Mouse (Mus musculus): Measurements from ENCODE around the gene Dusp15. TPM values are rescaled to one million over a fixed set of nuclear protein-coding genes. Genes with fewer than 3 reads are reported as not detected.

Dusp15 gene
- polyA plus RNA-seq, 1 experiment from 2014 or later = 0.04 TPM

Other genes with a start within 250 kb of the Dusp15 start
- gene Id1, start 215.4 kb downstream of the Dusp15 start, polyA plus RNA-seq (2016; fragmentation: Nextera tagmentation; extraction: Ambion mirVana) = 92.5 and 124 TPM in 2 replicates
- gene Cox4i2, start 197.5 kb downstream of the Dusp15 start, polyA plus RNA-seq (2016; fragmentation: Nextera tagmentation; extraction: Ambion mirVana) = 18.8 and 21.1 TPM in 2 replicates
- gene Bcl2l1, start 120.0 kb downstream of the Dusp15 start, polyA plus RNA-seq (2016; fragmentation: Nextera tagmentation; extraction: Ambion mirVana) = 72.8 and 76.2 TPM in 2 replicates
- 74.7 and 97.0 TPM in 2 replicates for gene Tpx2, start 103.7 kb downstream of the Dusp15 start, polyA plus RNA-seq (2016; fragmentation: Nextera tagmentation; extraction: Ambion mirVana)
- 0.05 and 0.07 TPM in 2 replicates for gene Mylk2, start 40.3 kb downstream of the Dusp15 start, polyA plus RNA-seq (2016; fragmentation: Nextera tagmentation; extraction: Ambion mirVana)
- 0.21 and 0.36 TPM in 2 replicates for gene Foxs1, start 18.5 kb downstream of the Dusp15 start, polyA plus RNA-seq (2016; fragmentation: Nextera tagmentation; extraction: Ambion mirVana)
- gene Ttll9, start 10.8 kb upstream of the Dusp15 start, polyA plus RNA-seq (2016; fragmentation: Nextera tagmentation; extraction: Ambion mirVana) = 0.47 and 0.85 TPM in 2 replicates
- gene Pdrg1, start 63.7 kb upstream of the Dusp15 start, polyA plus RNA-seq (2016; fragmentation: Nextera tagmentation; extraction: Ambion mirVana) = 89.9 and 94.4 TPM in 2 replicates
- not detected in 2 replicates for gene Xkr7, start 80.2 kb upstream of the Dusp15 start, polyA plus RNA-seq (2016; fragmentation: Nextera tagmentation; extraction: Ambion mirVana)
- 4.4 and 5.1 TPM in 2 replicates for gene Ccm2l, start 114.3 kb upstream of the Dusp15 start, polyA plus RNA-seq (2016; fragmentation: Nextera tagmentation; extraction: Ambion mirVana)
- gene Hck, start 156.8 kb upstream of the Dusp15 start, polyA plus RNA-seq (2016; fragmentation: Nextera tagmentation; extraction: Ambion mirVana) = 0.48 and 1.3 TPM in 2 replicates
- gene Tm9sf4, start 209.6 kb upstream of the Dusp15 start, polyA plus RNA-seq (2016; fragmentation: Nextera tagmentation; extraction: Ambion mirVana) = 74.4 and 80.4 TPM in 2 replicates